Mouse (Mus musculus): ENCODE data around the gene Rab5b. TPM values are rescaled to one million over a fixed set of nuclear protein-coding genes. Genes with fewer than 3 reads are reported as not detected.
"Not testable (repeated sequence)": the region's sequence is repeated elsewhere in the genome, so short reads cannot be mapped to it uniquely, and the experiment has no call there.

Gene Rab5b
- polyA plus RNA-seq, 1 experiment from 2014 or later = 54.0 TPM

GRCm38 (mm10) chr10:128742616-128743015 lies 46.6 kb upstream of the Rab5b start:
- Histone ChIP-seq H3K9ac (ENCODE audit: low read length) (peak overlapping the region; percentile 88), H3K4me2 (replicated peaks; ENCODE audit: low read depth) (peak overlapping the region; percentile 90), H3K36me3 (ENCODE audit: control insufficient read depth, insufficient read depth, low read length) (no peaks in the 10 kb centered on the region), H3K27ac (replicated peaks) (peak overlapping the region; percentile 92), H3K4me3 (ENCODE audit: low read depth, low read length) (peak overlapping the region; percentile 74), H3K9me3 (ENCODE audit: control insufficient read depth, low read length) (no peaks in the 10 kb centered on the region), H3K4me1 (replicated peaks; ENCODE audit: control insufficient read depth, insufficient read depth) (no peaks in the 10 kb centered on the region; the same call in 1 of the 2 replicates), H3K27me3 (ENCODE audit: control insufficient read depth, insufficient read depth, low read length) (no peaks in the 10 kb centered on the region)
- ATAC-seq (ENCODE audit: low FRiP score, low TSS enrichment) (0 out of 2 replicates have a peak, but pooled peaks have one; percentile 22), DNase-seq (ENCODE audit: low spot score) (peak; percentile 37)
- 24% methylated on average over 4 of the region's 4 CpGs for WGBS
- no peak for TF ChIP-seq EP300 (optimal IDR thresholded peaks at IDR 0.05)
- TF ChIP-seq CTCF (IDR thresholded peaks at IDR 0.05; ENCODE audit: low read depth) = no peak

- DNase-seq (ENCODE audit: low spot score) (no peak), ATAC-seq (ENCODE audit: low FRiP score, low TSS enrichment) (no peak)
- Histone ChIP-seq H3K9me3 (ENCODE audit: control insufficient read depth, low read length) (no peaks in the 10 kb centered on the region), H3K4me1 (replicated peaks; ENCODE audit: control insufficient read depth, insufficient read depth) (no peaks in the 10 kb centered on the region; the same call in 1 of the 2 replicates), H3K27me3 (ENCODE audit: control insufficient read depth, insufficient read depth, low read length) (no peaks in the 10 kb centered on the region), H3K4me2 (replicated peaks; ENCODE audit: low read depth) (no peak overlapping the region), H3K36me3 (ENCODE audit: control insufficient read depth, insufficient read depth, low read length) (no peaks in the 10 kb centered on the region), H3K27ac (replicated peaks) (no peak overlapping the region), H3K9ac (ENCODE audit: low read length) (no peak overlapping the region), H3K4me3 (ENCODE audit: low read depth, low read length) (no peak overlapping the region)
- no peak for TF ChIP-seq CTCF (IDR thresholded peaks at IDR 0.05; ENCODE audit: low read depth)
- TF ChIP-seq EP300 (optimal IDR thresholded peaks at IDR 0.05) = no peak
- WGBS = 47% methylated on average over 2 of the region's 2 CpGs
Observed at GRCm38 (mm10) chr10:128740296-128740695, 44.2 kb upstream of the Rab5b start.

- no peak overlapping the region for H3K4me3 ChIP-seq (ENCODE audit: low read depth, low read length)
Observed at GRCm38 (mm10) chr10:128737435-128737834, 41.4 kb upstream of the Rab5b start.

GRCm38 (mm10) chr10:128731992-128732391 lies 35.9 kb upstream of the Rab5b start:
- TF ChIP-seq EP300 (optimal IDR thresholded peaks at IDR 0.05) (no peak), CTCF (IDR thresholded peaks at IDR 0.05; ENCODE audit: low read depth) (no peak)
- DNase-seq (ENCODE audit: low spot score) = peak; percentile 35
- Histone ChIP-seq H3K4me3 (ENCODE audit: low read depth, low read length) (no peak overlapping the region), H3K4me2 (replicated peaks; ENCODE audit: low read depth) (no peak overlapping the region), H3K9me3 (ENCODE audit: control insufficient read depth, low read length) (no peaks in the 10 kb centered on the region), H3K27me3 (ENCODE audit: control insufficient read depth, insufficient read depth, low read length) (no peaks in the 10 kb centered on the region), H3K27ac (replicated peaks) (no peak overlapping the region; the same call in 1 of the 2 replicates), H3K4me1 (replicated peaks; ENCODE audit: control insufficient read depth, insufficient read depth) (no peaks in the 10 kb centered on the region), H3K36me3 (ENCODE audit: control insufficient read depth, insufficient read depth, low read length) (peaks cover 3% of the 10 kb centered on the region), H3K9ac (ENCODE audit: low read length) (no peak overlapping the region)
- ATAC-seq (ENCODE audit: low FRiP score, low TSS enrichment) = peak; percentile 72

More at GRCm38 (mm10) chr10:128737435-128737834, 41.4 kb upstream of the Rab5b start:
- TF ChIP-seq EP300 (optimal IDR thresholded peaks at IDR 0.05) (no peak), CTCF (IDR thresholded peaks at IDR 0.05; ENCODE audit: low read depth) (no peak)
- H3K9ac ChIP-seq (ENCODE audit: low read length) = no peak overlapping the region
- H3K27ac ChIP-seq (replicated peaks) = no peak overlapping the region
- H3K27me3 ChIP-seq (ENCODE audit: control insufficient read depth, insufficient read depth, low read length) = no peaks in the 10 kb centered on the region
- H3K9me3 ChIP-seq (ENCODE audit: control insufficient read depth, low read length) = no peaks in the 10 kb centered on the region
- peak; percentile 53; the same call in 1 of the 2 replicates for ATAC-seq (ENCODE audit: low FRiP score, low TSS enrichment)
- no peaks in the 10 kb centered on the region; the same call in 1 of the 2 replicates for H3K36me3 ChIP-seq (ENCODE audit: control insufficient read depth, insufficient read depth, low read length)
- WGBS = 6% methylated on average over 15 of the region's 15 CpGs
- H3K4me2 ChIP-seq (replicated peaks; ENCODE audit: low read depth) = peak overlapping the region; percentile 24; the same call in 1 of the 2 replicates
- peak; percentile 52 for DNase-seq (ENCODE audit: low spot score)
- H3K4me1 ChIP-seq (replicated peaks; ENCODE audit: control insufficient read depth, insufficient read depth) = no peaks in the 10 kb centered on the region

GRCm38 (mm10) chr10:128731002-128731433 lies 35.0 kb upstream of the Rab5b start:
- no peak overlapping the region for H3K4me3 ChIP-seq (ENCODE audit: low read depth, low read length)
- no peak overlapping the region for H3K9ac ChIP-seq (ENCODE audit: low read length)
- no peak for TF ChIP-seq EP300 (optimal IDR thresholded peaks at IDR 0.05)
- TF ChIP-seq CTCF (IDR thresholded peaks at IDR 0.05; ENCODE audit: low read depth) = peak; percentile 87
- no peaks in the 10 kb centered on the region for H3K4me1 ChIP-seq (replicated peaks; ENCODE audit: control insufficient read depth, insufficient read depth)
- H3K27me3 ChIP-seq (ENCODE audit: control insufficient read depth, insufficient read depth, low read length) = no peaks in the 10 kb centered on the region
- peaks cover 5% of the 10 kb centered on the region for H3K36me3 ChIP-seq (ENCODE audit: control insufficient read depth, insufficient read depth, low read length)
- no peak overlapping the region for H3K27ac ChIP-seq (replicated peaks)
- DNase-seq (ENCODE audit: low spot score) = peak; percentile 77
- ATAC-seq (ENCODE audit: low FRiP score, low TSS enrichment) = peak; percentile 41
- no peak overlapping the region for H3K4me2 ChIP-seq (replicated peaks; ENCODE audit: low read depth)
- WGBS = 21% methylated on average over 10 of the region's 10 CpGs
- H3K9me3 ChIP-seq (ENCODE audit: control insufficient read depth, low read length) = no peaks in the 10 kb centered on the region

- ATAC-seq (ENCODE audit: low FRiP score, low TSS enrichment) = no peak
- H3K4me1 ChIP-seq (replicated peaks; ENCODE audit: control insufficient read depth, insufficient read depth) = no peaks in the 10 kb centered on the region
Observed at GRCm38 (mm10) chr10:128728059-128728458, 32.0 kb upstream of the Rab5b start.

GRCm38 (mm10) chr10:128725466-128725865 lies 29.4 kb upstream of the Rab5b start:
- 82% methylated on average over 3 of the region's 4 CpGs for WGBS
- not testable (repeated sequence) for H3K4me2 ChIP-seq (replicated peaks; ENCODE audit: low read depth); DNase-seq (ENCODE audit: low spot score); H3K27ac ChIP-seq (replicated peaks); H3K9me3 ChIP-seq (ENCODE audit: control insufficient read depth, low read length); H3K4me3 ChIP-seq (ENCODE audit: low read depth, low read length); H3K4me1 ChIP-seq (replicated peaks; ENCODE audit: control insufficient read depth, insufficient read depth); H3K9ac ChIP-seq (ENCODE audit: low read length); H3K27me3 ChIP-seq (ENCODE audit: control insufficient read depth, insufficient read depth, low read length); H3K36me3 ChIP-seq (ENCODE audit: control insufficient read depth, insufficient read depth, low read length); ATAC-seq (ENCODE audit: low FRiP score, low TSS enrichment)

More at GRCm38 (mm10) chr10:128728059-128728458, 32.0 kb upstream of the Rab5b start:
- Histone ChIP-seq H3K9ac (ENCODE audit: low read length) (no peak overlapping the region), H3K36me3 (ENCODE audit: control insufficient read depth, insufficient read depth, low read length) (peaks cover 5% of the 10 kb centered on the region), H3K27ac (replicated peaks) (no peak overlapping the region), H3K4me2 (replicated peaks; ENCODE audit: low read depth) (no peak overlapping the region), H3K27me3 (ENCODE audit: control insufficient read depth, insufficient read depth, low read length) (no peaks in the 10 kb centered on the region), H3K4me3 (ENCODE audit: low read depth, low read length) (no peak overlapping the region), H3K9me3 (ENCODE audit: control insufficient read depth, low read length) (no peaks in the 10 kb centered on the region)
- no peak for DNase-seq (ENCODE audit: low spot score)
- TF ChIP-seq EP300 (optimal IDR thresholded peaks at IDR 0.05) (no peak), CTCF (IDR thresholded peaks at IDR 0.05; ENCODE audit: low read depth) (no peak)
- WGBS = 89% methylated on average over 5 of the region's 5 CpGs

Data from stomach, postnatal 0 days (tissue).